Mouse (Mus musculus) midbrain, embryonic 11.5 days (tissue): ENCODE measurements at regions not wholly inside any gene's neighbourhood (a gene's known extent, or its start where the extent isn't known, plus 50 kb on each side); places are given as distances from the start of the nearest gene placed in this dataset.

Experiments
- ATAC-seq: fragments of 200-750 bp; cut with Nextera tagmentation; 2 replicates; pipeline ENCODE4 v1.8.0; 2017; ENCODE audit warnings: moderate TSS enrichment, moderate library complexity; ENCODE audit not compliant: low FRiP score
- DNase-seq: peaks from one replicate; pipeline ENCODE4 v3.0.0; 2015; ENCODE audit warnings: low spot score; ENCODE audit errors: missing footprints
- H3K27ac ChIP-seq: fragments of 300-500 bp; sonication (generic); 2 replicates; pipeline ENCODE4 v1.5.1; 2014; ENCODE audit warnings: low read depth, low read length
- H3K27me3 ChIP-seq: fragments of 300-500 bp; sonication (generic); 2 replicates; pipeline ENCODE4 v1.6.1; 2014; ENCODE audit warnings: mild to moderate bottlenecking, low read length, moderate library complexity, mixed read lengths; ENCODE audit not compliant: control insufficient read depth, insufficient read depth
- H3K36me3 ChIP-seq: fragments of 300-500 bp; sonication (generic); 2 replicates; pipeline ENCODE4 v1.6.1; 2014; ENCODE audit warnings: mild to moderate bottlenecking, low read length, moderate library complexity, mixed read lengths; ENCODE audit not compliant: control insufficient read depth, insufficient read depth
- H3K4me1 ChIP-seq: fragments of 300-500 bp; sonication (generic); 2 replicates; pipeline ENCODE4 v1.6.1; 2014; ENCODE audit warnings: low read length; ENCODE audit not compliant: control insufficient read depth, insufficient read depth
- H3K4me2 ChIP-seq: fragments of 300-500 bp; sonication (generic); 2 replicates; pipeline ENCODE4 v1.6.1; 2014; ENCODE audit warnings: mild to moderate bottlenecking, moderate library complexity
- H3K4me3 ChIP-seq: fragments of 300-500 bp; sonication (generic); 2 replicates; pipeline ENCODE4 v1.5.1; 2014; ENCODE audit warnings: low read depth, low read length
- H3K9ac ChIP-seq: fragments of 300-500 bp; sonication (generic); 2 replicates; pipeline ENCODE4 v1.6.1; 2014; ENCODE audit warnings: low read length
- H3K9me3 ChIP-seq: fragments of 300-500 bp; sonication (generic); 2 replicates; pipeline ENCODE4 v1.6.1; 2016; ENCODE audit warnings: low read length; ENCODE audit not compliant: control insufficient read depth
- WGBS: fragments of 180-500 bp; shearing (Covaris S2); extraction: QIAGEN DNeasy Blood & Tissue Kit; methylation state at CpG from one replicate; pipeline ENCODE4 v1.1.7; 2014; 5-methylcytosine and 5-hydroxymethylcytosine counted together

GRCm38 (mm10) chr3:20985682-20986376 lies 618.9 kb upstream of the Agtr1b start:
- 53% methylated on average over 4 of the region's 4 CpGs for WGBS
- ATAC-seq (no peak), DNase-seq (no peak)
- no peak overlapping the region for H3K9ac ChIP-seq
- no peaks in the 10 kb centered on the region for H3K9me3 ChIP-seq
- H3K4me2 ChIP-seq, result no peak overlapping the region
- no peak overlapping the region; the same call in 1 of the 2 replicates for H3K27ac ChIP-seq
- no peak overlapping the region for H3K4me3 ChIP-seq
- no peaks in the 10 kb centered on the region for H3K36me3 ChIP-seq
- no peaks in the 10 kb centered on the region for H3K27me3 ChIP-seq
- peaks cover 13% of the 10 kb centered on the region for H3K4me1 ChIP-seq

GRCm38 (mm10) chr3:20984146-20984545 lies 617.2 kb upstream of the Agtr1b start:
- no peak overlapping the region for H3K4me2 ChIP-seq
- H3K9ac ChIP-seq, result no peak overlapping the region
- no peaks in the 10 kb centered on the region for H3K9me3 ChIP-seq
- peaks cover 13% of the 10 kb centered on the region for H3K4me1 ChIP-seq
- DNase-seq, result no peak
- no peaks in the 10 kb centered on the region for H3K27me3 ChIP-seq
- no peak overlapping the region for H3K4me3 ChIP-seq
- 33% methylated on average over 1 of the region's 1 CpGs for WGBS
- H3K36me3 ChIP-seq, result no peaks in the 10 kb centered on the region
- no peak overlapping the region for H3K27ac ChIP-seq
- no peak for ATAC-seq

- H3K27ac ChIP-seq, result no peak overlapping the region
- no peaks in the 10 kb centered on the region for H3K4me1 ChIP-seq
Measured at GRCm38 (mm10) chr3:20973077-20973476, 606.1 kb upstream of the Agtr1b start.

More at GRCm38 (mm10) chr3:20973077-20973476, 606.1 kb upstream of the Agtr1b start:
- ATAC-seq, result no peak
- DNase-seq, result no peak
- no peak overlapping the region for H3K9ac ChIP-seq
- H3K27me3 ChIP-seq, result no peaks in the 10 kb centered on the region
- H3K4me2 ChIP-seq, result no peak overlapping the region
- no peak overlapping the region for H3K4me3 ChIP-seq
- no peaks in the 10 kb centered on the region for H3K36me3 ChIP-seq
- no peaks in the 10 kb centered on the region for H3K9me3 ChIP-seq
- WGBS, result 80% methylated on average over 1 of the region's 1 CpGs
